Mouse (Mus musculus) CH12.LX (cell line): ENCODE data around the gene Fam213b. TPM values are rescaled to one million over a fixed set of nuclear protein-coding genes. Genes with fewer than 3 reads are reported as not detected.

ENCODE experiments used
- DNase-seq: peaks from one replicate; pipeline ENCODE4 v3.0.0-alpha.2; 2013; ENCODE audit errors: extremely low read depth
- H3K27ac ChIP-seq: 2 replicates; pipeline ENCODE4 v1.5.1; 2012; ENCODE audit warnings: low read depth, mild to moderate bottlenecking, control low read depth, moderate library complexity; ENCODE audit not compliant: insufficient read depth
- H3K27me3 ChIP-seq: replicated peaks from 2 replicates; pipeline ENCODE3; 2012; ENCODE audit warnings: inconsistent platforms
- H3K36me3 ChIP-seq, 2 experiments: replicated peaks in 1 of 2; 2 replicates each; pipeline versions ENCODE3 to v1.6.1; 2012; ENCODE audit warnings: inconsistent platforms in 1 of 2, low read length in 1 of 2, mild to moderate bottlenecking in 1 of 2, mixed read lengths in 1 of 2, moderate library complexity in 1 of 2; ENCODE audit not compliant: control insufficient read depth in 1 of 2, insufficient read depth in 1 of 2
- H3K4me1 ChIP-seq, 2 experiments: 2 replicates each; pipeline ENCODE4 v1.6.1; 2012; ENCODE audit warnings: inconsistent platforms in 1 of 2, moderate library complexity in 1 of 2; ENCODE audit not compliant: insufficient read depth in 2 of 2, control insufficient read depth in 1 of 2
- H3K4me2 ChIP-seq: 2 replicates; pipeline ENCODE4 v1.6.1; 2012; ENCODE audit warnings: low read depth, mild to moderate bottlenecking, control low read depth; ENCODE audit not compliant: poor library complexity, insufficient read depth, severe bottlenecking
- H3K4me3 ChIP-seq, 3 experiments: fragments of 150-350 bp in 1 of 3; sonication (generic) in 1 of 3; replicated peaks in 1 of 3; 2 replicates each; pipeline versions ENCODE3 to v1.5.1; 2011 to 2012; ENCODE audit warnings: low read depth in 2 of 3, low read length in 2 of 3, mild to moderate bottlenecking in 2 of 3, moderate library complexity in 2 of 3, control low read depth in 1 of 3, improper control_type of control experiment in 1 of 3, inconsistent platforms in 1 of 3, mixed read lengths in 1 of 3; ENCODE audit not compliant: poor library complexity in 1 of 3
- H3K79me2 ChIP-seq: replicated peaks from 2 replicates; pipeline ENCODE4 v1.6.1; 2012; ENCODE audit warnings: mild to moderate bottlenecking, moderate library complexity; ENCODE audit not compliant: control insufficient read depth, poor library complexity, insufficient read depth, severe bottlenecking; ENCODE audit errors: extremely low read depth
- H3K9ac ChIP-seq: 2 replicates; pipeline ENCODE4 v1.6.1; 2012; ENCODE audit warnings: low read depth, mild to moderate bottlenecking, control low read depth, moderate library complexity; ENCODE audit not compliant: insufficient read depth
- H3K9me3 ChIP-seq: replicated peaks from 2 replicates; pipeline ENCODE3; 2012; ENCODE audit warnings: low read length, inconsistent platforms, mixed read lengths
- BHLHE40 ChIP-seq: IDR thresholded peaks from 2 replicates; pipeline ENCODE4 v1.6.1; 2011; ENCODE audit warnings: mild to moderate bottlenecking, low read depth, low read length, improper control_type of control experiment
- CTCF ChIP-seq, 2 experiments: IDR thresholded peaks in 1 of 2; conservative IDR thresholded peaks in 1 of 2; 2 replicates each; pipeline ENCODE4 v1.5.1; 2011 to 2012; ENCODE audit warnings: low read depth in 2 of 2, low read length in 2 of 2, improper control_type of control experiment in 1 of 2, inconsistent platforms in 1 of 2, mild to moderate bottlenecking in 1 of 2, moderate library complexity in 1 of 2
- EP300 ChIP-seq: IDR thresholded peaks from 2 replicates; pipeline ENCODE4 v1.6.1; 2011; ENCODE audit warnings: low read length, improper control_type of control experiment
- HCFC1 ChIP-seq: IDR thresholded peaks from 2 replicates; pipeline ENCODE4 v1.6.1; 2012; ENCODE audit warnings: low read depth, mild to moderate bottlenecking, inconsistent platforms, low read length, improper control_type of control experiment
- MAZ ChIP-seq: IDR thresholded peaks from 2 replicates; pipeline ENCODE4 v1.6.1; 2012; ENCODE audit warnings: low read depth, mild to moderate bottlenecking, inconsistent platforms, low read length, improper control_type of control experiment, moderate library complexity
- MXI1 ChIP-seq: IDR thresholded peaks from 2 replicates; pipeline ENCODE4 v1.6.1; 2011; ENCODE audit warnings: mild to moderate bottlenecking, low read depth, low read length, improper control_type of control experiment
- NELFE ChIP-seq: IDR thresholded peaks from 2 replicates; pipeline ENCODE4 v1.6.1; 2011; ENCODE audit warnings: low read depth, low read length, improper control_type of control experiment
- POLR2AphosphoS2 ChIP-seq: IDR thresholded peaks from 2 replicates; pipeline ENCODE4 v1.6.1; 2011; ENCODE audit warnings: low read depth, low read length, improper control_type of control experiment
- SIN3A ChIP-seq: IDR thresholded peaks from 2 replicates; pipeline ENCODE4 v1.6.1; 2012; ENCODE audit warnings: low read length, improper control_type of control experiment, inconsistent platforms
- TBP ChIP-seq: conservative IDR thresholded peaks from 2 replicates; pipeline ENCODE4 v1.6.1; 2011; ENCODE audit warnings: low read depth, low read length, improper control_type of control experiment
- TCF12 ChIP-seq: IDR thresholded peaks from 2 replicates; pipeline ENCODE4 v1.6.1; 2014; ENCODE audit warnings: low read depth, mild to moderate bottlenecking, inconsistent platforms, low read length, improper control_type of control experiment
- UBTF ChIP-seq: IDR thresholded peaks from 2 replicates; pipeline ENCODE4 v1.6.1; 2012; ENCODE audit warnings: low read depth, mild to moderate bottlenecking, inconsistent platforms, low read length, improper control_type of control experiment, moderate library complexity
- USF2 ChIP-seq: conservative IDR thresholded peaks from 2 replicates; pipeline ENCODE4 v1.6.1; 2011; ENCODE audit warnings: low read depth, low read length, improper control_type of control experiment
- ZC3H11A ChIP-seq: IDR thresholded peaks from 2 replicates; pipeline ENCODE4 v1.6.1; 2012; ENCODE audit warnings: low read depth, mild to moderate bottlenecking, inconsistent platforms, low read length, improper control_type of control experiment
- ZKSCAN1 ChIP-seq: IDR thresholded peaks from 2 replicates; pipeline ENCODE4 v1.6.1; 2012; ENCODE audit warnings: low read depth, inconsistent platforms, low read length, improper control_type of control experiment, borderline replicate concordance
- dilution Hi-C: fragments of 300-500 bp; cut with MboI; formaldehyde crosslinking; loops from 2 replicates; pipeline ENCODE4 v1.14.3; 2020; ENCODE audit warnings: low sequenced_read_pairs; ENCODE audit not compliant: extremely low pct_unique_long_range_greater_than_20kb, extremely low pct_ligation_motif_present
- in situ Hi-C: fragments of 300-500 bp; cut with MboI; formaldehyde crosslinking; loops from 3 replicates; pipeline ENCODE4 v1.14.3; 2019; ENCODE audit warnings: low sequenced_read_pairs, low pct_ligation_motif_present, low pct_unique_long_range_greater_than_20kb, mixed read lengths
- polyA plus RNA-seq: library from polyadenylated mRNA; unstranded; fragments of >175 nt; gene quantifications from 2 replicates; pipeline ENCODE4 v1.2.1, GENCODE M21; 2012; ENCODE audit warnings: low read depth; ENCODE audit not compliant: insufficient read length
- total RNA-seq, 2 experiments: library from RNA; depleted of rRNA; stranded (reverse); fragments of 300-350 nt in 1 of 2; fragments of >200 nt in 1 of 2; gene quantifications; 2 replicates each; pipeline ENCODE4 v1.2.3; 2012 to 2014

Fam213b gene
- total and polyA plus RNA-seq, 3 experiments, result 5.5 to 49.8 (median 6.1) TPM

DNA sequence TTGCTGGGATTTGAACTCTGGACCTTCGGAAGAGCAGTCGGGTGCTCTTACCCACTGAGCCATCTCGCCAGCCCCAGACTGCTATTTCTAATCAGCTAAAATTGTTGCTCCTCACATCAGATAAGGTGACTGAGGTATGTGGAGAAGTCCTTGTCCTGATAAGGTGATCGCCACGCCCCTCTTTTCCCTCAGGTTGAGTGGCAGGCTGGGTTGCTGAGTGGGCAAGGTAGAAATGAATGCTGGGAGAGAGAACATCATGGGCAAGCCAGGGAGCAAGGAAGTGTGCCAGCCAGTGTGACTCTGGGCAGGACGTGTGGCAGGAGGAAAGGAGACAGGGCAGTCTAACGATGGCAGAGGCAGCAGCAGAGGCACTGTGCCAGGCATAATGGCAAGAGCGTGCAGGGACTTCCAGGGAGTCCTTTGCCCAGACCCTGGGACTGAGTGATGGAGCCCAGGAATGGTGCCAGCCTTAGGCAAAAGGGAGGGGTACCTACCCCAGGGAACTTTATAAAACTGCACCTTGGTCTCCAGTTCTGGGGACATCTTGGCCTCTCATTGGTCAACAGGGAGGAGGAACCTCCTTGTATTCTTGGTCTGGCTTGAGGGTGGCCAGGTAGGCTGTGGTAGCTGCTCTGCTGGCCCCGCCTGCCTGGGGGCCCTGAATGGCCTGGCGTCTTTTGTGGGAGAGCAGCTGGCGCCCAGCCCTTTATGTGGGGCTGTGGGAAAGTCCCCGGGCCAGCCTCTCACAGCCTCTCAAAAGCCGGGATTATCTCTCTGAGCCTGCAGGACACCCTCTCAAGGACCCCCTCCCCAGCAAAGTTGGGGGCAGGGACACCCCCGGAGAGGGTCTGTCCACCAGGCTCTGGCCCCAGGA lies 49.4 kb upstream of the Fam213b start:
- Histone ChIP-seq H3K4me2 (no peak overlapping the region), H3K4me1 (peaks cover 24 to 43% of the 10 kb centered on the region in 2 experiments), H3K36me3 (no peaks in the 10 kb centered on the region), H3K4me3 (no peak overlapping the region), H3K9ac (no peak overlapping the region), H3K27me3 (peaks cover 32% of the 10 kb centered on the region), H3K27ac (no peak overlapping the region), H3K79me2 (no peaks in the 10 kb centered on the region), H3K9me3 (no peaks in the 10 kb centered on the region)
- in situ Hi-C loops, result loop anchor here (5.0 to 25.0 kb wide), 2 partner anchors 119 to 811 kb away; partner anchors contain the start of genes Pex10, Trp73 and Wrap73
- DNase-seq, result no peak
- dilution Hi-C loops, result no loop called here
- TF ChIP-seq TCF12 (0 out of 2 replicates have a peak, but pooled peaks have one; percentile 37), BHLHE40 (no peak)

DNA sequence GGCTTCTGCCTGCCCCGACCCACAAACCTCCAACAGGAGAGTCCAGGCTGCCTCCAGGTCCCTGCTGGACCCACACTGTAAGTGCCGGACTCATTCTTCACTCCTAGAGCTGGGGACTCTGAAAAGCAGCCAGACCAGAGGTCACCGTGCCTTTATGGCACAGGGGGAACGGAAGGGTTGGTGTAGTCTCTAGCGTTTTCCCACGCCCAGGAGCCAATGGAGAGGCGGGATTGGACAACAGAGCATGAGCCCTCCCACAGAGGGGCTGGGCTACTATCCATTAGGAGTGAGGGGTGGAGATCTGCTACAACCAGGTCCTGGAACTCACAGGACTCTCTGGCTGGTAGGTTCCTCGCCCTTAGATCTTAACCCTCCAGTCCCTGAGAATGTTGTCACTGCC lies 47.4 kb upstream of the Fam213b start:
- Histone ChIP-seq H3K79me2 (no peaks in the 10 kb centered on the region), H3K4me3 (no peak overlapping the region), H3K27ac (no peak overlapping the region), H3K36me3 (no peaks in the 10 kb centered on the region), H3K4me1 (peaks cover 28 to 44% of the 10 kb centered on the region in 2 experiments), H3K9ac (no peak overlapping the region), H3K4me2 (no peak overlapping the region), H3K27me3 (peaks cover 20% of the 10 kb centered on the region), H3K9me3 (peaks cover 7% of the 10 kb centered on the region)
- in situ Hi-C loops, result loop anchor here (5.0 to 25.0 kb wide), 2 partner anchors 121 to 809 kb away; partner anchors contain the start of genes Pex10, Trp73 and Wrap73
- DNase-seq, result no peak
- dilution Hi-C loops, result no loop called here
- TF ChIP-seq ZKSCAN1 (no peak), TBP (no peak), USF2 (no peak), MXI1 (no peak), SIN3A (no peak), EP300 (no peak), ZC3H11A (no peak), NELFE (no peak), HCFC1 (no peak), BHLHE40 (no peak), CTCF (conservative IDR thresholded peaks at IDR 0.05 in 1 of 2, IDR thresholded peaks at IDR 0.05 in 1 of 2; ENCODE audit: low read depth in 2 of 2, low read length in 2 of 2) (no peak), MAZ (no peak), UBTF (no peak), POLR2AphosphoS2 (no peak)
